Mouse (Mus musculus) skeletal muscle tissue, adult 2 months (tissue): ENCODE results near the gene Gm16368.
"Not testable (repeated sequence)": the region's sequence is repeated elsewhere in the genome, so short reads cannot be mapped to it uniquely, and the experiment has no call there.

Source experiments
- DNase-seq: peaks from one replicate; pipeline ENCODE4 v3.0.0-alpha.2; 2012; ENCODE audit warnings: low read depth, low spot score

Gm16368 gene

DNA sequence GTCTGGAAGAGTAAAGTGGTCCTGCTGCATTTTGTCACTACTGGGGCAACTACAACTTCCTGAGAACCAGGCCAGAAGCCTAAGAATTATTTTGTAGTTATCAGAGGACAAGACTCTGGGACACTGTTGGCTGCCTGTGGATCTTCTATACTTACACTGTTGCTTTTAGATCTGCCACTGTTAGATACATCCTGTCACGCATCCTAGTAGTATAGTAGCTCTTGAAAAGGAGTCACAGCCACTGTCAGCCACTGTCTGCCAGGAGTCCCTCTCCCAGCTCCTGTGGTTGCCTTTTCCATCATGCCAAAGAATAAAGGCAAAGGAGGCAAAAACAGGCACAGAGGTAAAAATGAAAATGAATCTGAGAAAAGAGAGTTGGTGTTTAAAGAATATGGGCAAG is at the start of gene Gm16368:
TSS of gene Gm16368 (plus strand) at position 301 of the 400 bp plus-strand sequence.
- DNase-seq, result not testable (repeated sequence)

DNA sequence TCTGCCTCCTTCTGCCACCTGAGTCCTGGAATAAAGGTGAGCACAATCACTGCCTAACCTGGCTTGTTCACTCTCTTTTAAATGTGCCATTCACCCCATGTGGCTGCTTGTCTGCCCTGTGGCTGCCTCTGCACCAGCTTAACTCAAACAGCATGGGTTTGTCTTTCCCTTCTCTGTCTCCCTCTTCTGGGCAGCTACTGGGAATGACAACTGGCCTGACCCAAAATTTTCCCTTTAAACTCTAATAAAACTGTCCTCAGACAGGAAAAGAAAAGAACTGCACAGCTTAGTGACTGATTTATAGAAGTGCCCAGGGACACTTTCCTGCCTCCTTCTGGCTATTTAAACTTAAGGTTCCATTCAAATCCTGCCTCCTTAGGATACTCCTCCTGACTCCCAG is 44.4 kb upstream of the Gm16368 start:
- DNase-seq, result not testable (repeated sequence)

DNA sequence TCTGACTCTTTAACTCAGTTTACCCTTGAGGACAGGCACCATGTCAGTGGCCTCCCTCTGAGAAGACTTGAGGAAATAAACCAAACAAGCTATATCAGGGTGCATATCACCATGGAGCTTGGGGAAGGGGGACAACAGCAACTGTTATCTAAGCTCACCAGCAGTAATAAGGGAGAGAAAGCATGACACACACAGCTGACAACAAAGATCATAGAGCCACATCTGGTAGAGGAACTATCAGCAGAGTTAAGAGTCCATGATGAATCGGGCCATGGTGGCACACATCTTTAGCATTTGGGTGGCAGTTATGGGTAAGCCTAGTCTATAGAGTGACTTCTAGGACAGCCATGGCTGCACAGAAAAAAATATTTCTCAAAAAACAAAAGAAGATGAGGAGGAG is 43.8 kb upstream of the Gm16368 start:
- DNase-seq, result not testable (repeated sequence)

DNA sequence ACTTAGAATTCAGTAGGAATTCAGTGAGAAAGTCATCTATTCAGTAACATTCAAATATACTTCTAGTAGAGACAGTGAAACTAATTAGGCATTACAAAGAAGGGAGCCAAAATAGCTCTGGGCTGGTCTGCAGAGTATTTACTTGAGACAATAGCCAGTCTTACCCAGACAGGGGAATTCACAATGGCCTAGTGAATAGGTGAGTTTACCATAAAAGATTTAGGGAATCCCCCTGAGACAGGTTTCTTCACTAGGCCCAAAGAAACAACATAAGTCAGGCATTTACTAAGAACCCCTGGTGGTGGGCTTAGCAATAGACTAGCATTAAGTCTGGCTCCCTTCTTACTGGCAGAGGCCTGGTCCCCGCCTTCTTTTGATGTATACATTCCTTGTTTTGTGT is 38.3 kb upstream of the Gm16368 start:
- not testable (repeated sequence) for DNase-seq
